Mouse (Mus musculus) megakaryocyte-erythroid progenitor cell, adult 5-6 weeks (primary cell): ENCODE results near the gene Taf8. TPM values are rescaled to one million over a fixed set of nuclear protein-coding genes. Genes with fewer than 3 reads are reported as not detected.
A peak's percentile ranks its signal among the peaks of the same experiment; 100 is the strongest.

ENCODE experiments used
- ATAC-seq: replicated peaks from 2 replicates; pipeline ENCODE4 v1.8.0; 2016; ENCODE audit warnings: mild to moderate bottlenecking, inconsistent platforms; ENCODE audit not compliant: severe bottlenecking, poor library complexity, low FRiP score, low TSS enrichment
- total RNA-seq, 2 experiments: library from RNA; stranded (forward) in 1 of 2; stranded (reverse) in 1 of 2; fragments of 200-1000, 215-1000 nt in 1 of 2; fragments of >200 nt in 1 of 2; fragmentation: Nextera tagmentation in 1 of 2; gene quantifications; 2 replicates each; pipeline ENCODE4 v1.2.3; 2014 to 2017

Taf8 gene
- total RNA-seq, 2 experiments from 2014 or later = 30.5 to 30.6 TPM

DNA sequence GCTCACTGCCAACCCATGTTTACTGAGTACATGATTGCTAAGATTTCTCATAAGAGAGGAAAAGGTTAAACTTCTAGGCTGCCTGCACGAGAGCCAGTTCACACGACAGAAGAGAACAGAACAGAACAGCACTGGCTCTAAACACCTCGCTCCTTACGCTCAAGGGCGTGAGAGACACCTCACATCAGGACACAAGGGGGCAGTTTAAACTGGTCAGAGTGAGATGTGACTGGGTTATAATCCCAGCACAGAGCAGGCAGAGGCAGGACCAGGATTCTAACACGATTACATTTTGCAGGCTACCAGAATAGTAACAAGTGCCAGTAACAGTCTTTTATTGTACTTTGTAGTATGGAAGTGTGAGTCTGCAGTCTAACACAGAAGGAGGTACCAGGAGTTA lies 9.4 kb downstream of the Taf8 start:
- ATAC-seq = no peak

- no peak for ATAC-seq
These were observed 11.3 kb downstream of the Taf8 start for GRCm38 (mm10) chr17:47490791-47491190.

DNA sequence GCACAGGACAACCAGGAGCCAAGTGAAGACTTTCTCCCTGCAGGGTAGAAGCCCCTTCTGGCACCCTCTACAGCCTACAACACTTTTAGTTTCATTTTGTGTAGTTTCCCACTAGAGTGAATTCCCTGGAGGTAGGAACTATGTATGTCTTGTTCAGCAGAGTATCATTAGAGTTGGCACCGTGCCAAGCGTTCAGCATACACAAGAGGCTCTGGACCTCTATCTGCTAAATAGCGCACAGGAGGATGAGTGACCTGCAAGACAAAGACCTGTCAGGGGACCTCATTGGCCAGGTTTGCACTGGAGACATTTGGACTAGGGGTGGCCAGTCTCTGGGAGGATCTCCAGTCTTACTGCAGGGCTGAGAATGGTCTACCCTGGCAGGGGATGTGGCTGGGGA lies 16.3 kb downstream of the Taf8 start:
- peak; percentile 27; the same call in 1 of the 2 replicates for ATAC-seq

DNA sequence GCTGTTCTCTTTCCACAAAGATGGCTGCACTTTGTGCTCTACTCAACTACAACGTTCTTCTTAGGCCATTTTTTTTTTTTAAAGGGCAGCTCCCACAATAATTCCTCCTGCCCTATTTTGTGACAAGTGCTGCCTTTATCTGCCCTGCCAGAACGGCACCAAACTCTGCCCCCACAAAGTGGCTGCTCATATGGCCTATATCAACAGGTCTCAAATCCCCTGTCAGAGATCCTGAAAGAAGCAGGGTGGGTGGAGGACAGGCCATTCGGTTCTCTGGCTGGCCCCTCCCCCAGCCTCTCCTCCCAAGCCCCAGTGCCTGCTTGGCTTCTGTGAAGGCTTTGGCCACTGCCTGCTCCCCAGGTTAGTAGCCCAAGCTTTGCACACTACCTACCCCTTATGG lies 17.1 kb downstream of the Taf8 start:
- peak; percentile 62 for ATAC-seq

DNA sequence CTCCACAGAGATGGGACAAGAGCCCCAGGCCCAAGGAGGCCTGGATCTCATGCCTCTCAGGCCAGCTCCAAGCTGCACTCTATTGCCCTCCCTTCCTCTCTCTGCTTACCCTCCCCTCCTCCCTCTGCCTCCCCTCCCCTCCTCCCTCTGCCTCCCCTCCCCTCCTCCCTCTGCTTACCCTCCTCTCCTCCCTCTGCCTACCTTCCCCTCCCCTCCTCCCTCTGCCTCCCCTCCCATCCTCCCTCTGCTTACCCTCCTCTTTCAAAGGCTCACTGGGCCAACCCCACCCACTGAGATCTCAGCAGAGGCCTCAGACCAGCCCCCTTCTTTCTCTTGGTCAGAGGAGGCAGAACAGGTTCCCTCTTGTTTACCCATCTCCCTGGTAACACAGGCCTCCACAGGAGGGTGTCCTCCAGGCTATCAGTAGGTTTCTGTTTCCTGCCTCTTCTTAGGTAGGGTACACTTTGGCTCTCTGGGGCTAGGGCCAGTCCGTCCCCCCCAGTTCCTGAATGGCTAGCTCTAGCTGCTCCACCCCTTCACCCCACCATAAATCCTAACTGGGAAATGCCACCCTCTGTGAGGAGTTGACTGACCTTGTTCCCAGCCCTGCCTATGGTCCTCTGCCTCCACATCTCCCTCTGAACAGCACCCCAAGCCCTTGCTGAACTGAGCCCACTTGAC lies 17.7 kb downstream of the Taf8 start:
- peak; percentile 66 for ATAC-seq

DNA sequence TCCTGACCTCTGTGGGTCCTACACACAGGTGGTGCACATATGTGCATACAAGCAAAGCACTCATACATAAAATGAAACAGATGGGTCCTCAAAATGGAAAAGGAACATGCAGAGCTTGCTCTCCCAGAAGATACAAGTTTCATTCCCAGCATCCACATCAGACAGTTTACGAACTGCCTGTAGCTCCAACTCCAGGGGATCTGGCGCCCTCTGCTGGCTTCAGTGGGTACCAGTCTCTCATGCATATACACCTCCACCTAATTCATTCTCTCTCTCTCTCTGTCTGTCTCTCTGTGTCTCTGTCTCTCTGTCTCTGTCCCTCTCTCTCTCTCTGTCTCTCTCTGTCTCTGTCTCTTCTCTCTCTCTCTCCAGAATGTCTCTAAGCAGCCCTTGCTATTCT lies 19.7 kb downstream of the Taf8 start:
- ATAC-seq = no peak

GRCm38 (mm10) chr17:47479887-47480286 lies 22.2 kb downstream of the Taf8 start:
- ATAC-seq = no peak

- 0 out of 2 replicates have a peak, but pooled peaks have one; percentile 5 for ATAC-seq
These were observed 26.4 kb downstream of the Taf8 start for GRCm38 (mm10) chr17:47475714-47476113.

DNA sequence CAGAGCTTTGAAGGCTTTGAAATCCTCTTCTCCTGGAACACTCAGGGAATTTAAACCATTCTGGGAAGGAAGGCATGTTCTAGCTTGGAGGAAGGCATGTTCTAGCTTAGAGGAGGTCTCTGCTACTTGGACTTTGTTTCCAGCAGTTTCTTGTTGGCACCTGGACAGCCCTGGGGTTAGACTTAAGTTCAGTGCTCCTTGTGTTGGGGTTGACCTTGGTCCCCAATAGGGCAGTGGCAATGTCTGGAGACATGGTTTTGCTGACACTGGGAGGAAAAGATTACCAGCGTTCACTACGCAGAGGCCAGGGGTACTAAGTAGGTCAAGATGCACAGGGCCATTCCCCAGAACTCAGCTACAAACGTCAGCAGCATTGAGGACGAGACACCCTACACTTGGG lies 26.9 kb downstream of the Taf8 start:
- ATAC-seq = no peak

GRCm38 (mm10) chr17:47474250-47474649 lies 27.8 kb downstream of the Taf8 start:
- ATAC-seq = no peak

DNA sequence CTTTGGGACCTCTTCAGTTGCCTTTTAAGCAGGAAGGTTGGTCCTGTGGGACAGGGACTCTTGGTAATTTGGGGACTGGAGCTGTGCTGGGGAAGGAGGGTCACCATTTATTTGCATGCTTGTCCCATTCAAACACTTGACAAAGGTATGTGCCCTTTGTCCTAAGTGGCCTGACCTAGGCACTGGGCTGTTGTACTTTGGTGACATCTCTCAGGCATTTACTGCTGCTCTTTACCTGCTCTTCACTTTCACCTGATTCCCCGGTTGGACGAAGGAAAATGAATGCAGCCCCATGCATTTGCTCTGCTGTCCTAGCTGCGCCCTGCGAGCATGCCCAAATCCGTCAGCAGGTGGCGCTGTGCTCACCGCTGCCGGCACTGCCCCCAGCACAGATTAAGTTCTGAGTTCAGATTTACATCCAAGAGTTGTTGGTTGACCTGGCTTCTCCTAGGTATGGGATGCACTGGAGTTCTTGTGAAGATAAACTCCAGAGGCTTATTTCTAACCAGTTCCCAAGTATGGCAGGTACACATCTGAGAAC lies 28.6 kb downstream of the Taf8 start:
- peak; percentile 72 for ATAC-seq

DNA sequence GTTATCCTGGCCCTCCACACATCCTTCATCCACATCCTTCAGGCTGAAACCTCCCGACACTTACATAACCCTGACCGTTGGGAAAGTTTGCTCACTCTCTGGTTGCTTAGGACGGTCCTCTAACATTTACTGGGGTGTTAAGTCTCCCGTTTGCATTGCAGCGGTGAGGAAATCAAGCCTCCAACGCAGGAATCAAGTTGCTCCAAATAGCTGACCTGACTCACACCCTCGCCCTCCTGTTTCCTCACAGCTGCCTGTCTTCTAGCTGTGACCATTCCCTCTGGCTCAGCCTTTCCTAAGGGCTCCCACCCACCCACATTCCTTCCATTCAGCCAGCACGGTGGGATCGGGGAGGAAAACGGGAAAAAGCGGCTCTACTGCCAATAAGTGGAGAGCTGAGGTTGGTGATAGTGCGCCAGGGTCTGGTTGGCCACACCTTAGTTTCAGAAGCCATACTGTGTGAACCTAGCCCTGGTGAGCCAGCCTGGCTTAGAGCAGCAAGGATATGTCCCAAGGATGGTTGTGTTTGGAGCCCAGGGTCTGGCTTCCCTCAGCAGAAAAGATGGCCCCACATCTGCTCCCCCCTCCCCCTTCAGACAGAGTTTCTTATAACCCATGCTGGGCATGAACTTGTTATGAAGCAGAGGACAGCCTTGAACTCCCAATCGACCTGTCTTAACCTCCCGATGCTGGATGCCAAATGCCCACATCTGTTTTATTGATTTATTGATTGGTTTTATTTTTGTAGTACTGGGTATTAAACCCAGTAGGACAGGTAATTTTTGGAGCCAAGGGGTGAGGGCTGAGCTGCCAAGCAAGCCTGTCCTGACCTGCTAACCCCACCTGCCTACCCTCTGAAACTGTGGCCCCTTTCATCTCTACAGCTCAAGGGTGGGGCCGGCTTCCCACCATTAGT lies 29.4 kb downstream of the Taf8 start:
- ATAC-seq = no peak

DNA sequence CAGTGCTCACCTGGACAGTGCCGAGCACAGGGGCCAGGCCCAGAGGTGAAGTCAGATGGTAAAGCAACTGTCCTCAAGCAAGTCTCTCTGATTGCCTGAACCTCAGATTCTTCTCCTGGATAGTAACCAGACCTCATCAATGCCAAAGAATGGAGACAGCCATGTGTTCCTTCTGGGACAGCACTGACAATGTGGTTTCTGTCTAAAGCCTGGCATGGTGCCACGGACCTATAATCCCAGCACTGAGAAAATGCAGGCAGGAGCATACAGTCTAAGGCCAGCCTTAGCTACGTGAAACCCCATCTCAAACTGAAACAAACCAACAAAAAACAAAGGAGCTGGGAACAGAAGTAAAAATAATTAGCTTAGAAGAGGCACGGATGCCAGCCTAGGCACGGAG lies 31.4 kb downstream of the Taf8 start:
- no peak for ATAC-seq

DNA sequence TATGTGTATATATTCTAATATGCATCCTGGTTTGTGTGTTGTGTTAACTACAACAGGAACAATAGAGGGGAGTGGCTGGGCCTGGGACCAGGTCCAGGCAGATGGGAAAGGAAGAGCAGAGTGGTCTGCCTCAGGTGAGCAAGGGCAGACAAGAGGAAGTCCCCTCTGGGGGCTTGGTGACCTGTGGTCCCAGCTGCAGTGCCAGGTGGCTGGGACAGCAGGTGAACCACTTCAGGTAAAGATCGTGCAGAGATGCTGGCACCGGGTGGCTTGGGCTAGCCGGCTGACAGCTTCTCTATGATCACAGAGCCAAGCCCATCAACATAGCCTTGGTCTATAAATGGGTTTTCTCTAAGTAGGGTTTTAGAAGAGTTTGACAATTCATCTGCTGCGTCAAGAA lies 32.0 kb downstream of the Taf8 start:
- ATAC-seq = no peak

DNA sequence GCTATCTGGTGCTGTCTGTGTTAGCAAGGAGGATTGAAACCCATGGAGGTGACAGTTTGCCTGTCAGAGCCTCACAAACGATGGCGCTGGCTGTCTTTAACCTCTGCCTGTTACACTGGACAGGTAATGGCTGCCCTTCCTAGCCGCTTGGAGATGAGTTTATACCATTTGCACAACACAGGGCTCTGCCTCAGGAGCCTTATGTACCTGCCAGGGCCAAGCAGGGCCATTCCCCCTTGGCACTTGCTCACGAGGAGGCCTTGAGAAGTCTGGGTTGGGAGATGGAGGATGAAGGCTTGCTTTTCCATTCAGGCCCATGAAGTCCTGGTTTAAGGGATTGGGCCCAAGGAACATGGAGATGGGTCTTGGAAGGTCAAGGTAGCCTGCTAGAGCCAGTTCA lies 32.5 kb downstream of the Taf8 start:
- ATAC-seq = no peak

GRCm38 (mm10) chr17:47468466-47468865 lies 33.6 kb downstream of the Taf8 start:
- no peak for ATAC-seq

DNA sequence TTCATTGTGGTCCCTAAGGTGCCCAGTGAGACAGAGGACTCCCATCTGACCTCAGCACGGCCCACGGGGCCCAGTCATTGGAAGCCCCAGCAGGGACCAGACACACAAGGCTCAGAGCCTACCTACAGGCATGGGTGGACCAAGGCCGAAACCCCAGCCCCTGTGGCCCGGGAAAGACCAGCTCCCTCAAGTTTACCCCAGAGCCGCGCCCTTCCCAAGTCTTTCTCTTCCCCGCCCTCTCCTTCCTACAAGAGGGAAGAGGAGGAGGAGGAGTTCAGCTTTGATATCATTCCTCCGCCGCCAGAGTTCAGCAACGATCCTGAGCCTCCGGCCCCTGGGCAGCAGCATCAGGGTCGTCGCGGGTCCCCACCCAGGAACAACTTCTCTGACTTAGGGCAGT lies 34.0 kb downstream of the Taf8 start:
- no peak for ATAC-seq

DNA sequence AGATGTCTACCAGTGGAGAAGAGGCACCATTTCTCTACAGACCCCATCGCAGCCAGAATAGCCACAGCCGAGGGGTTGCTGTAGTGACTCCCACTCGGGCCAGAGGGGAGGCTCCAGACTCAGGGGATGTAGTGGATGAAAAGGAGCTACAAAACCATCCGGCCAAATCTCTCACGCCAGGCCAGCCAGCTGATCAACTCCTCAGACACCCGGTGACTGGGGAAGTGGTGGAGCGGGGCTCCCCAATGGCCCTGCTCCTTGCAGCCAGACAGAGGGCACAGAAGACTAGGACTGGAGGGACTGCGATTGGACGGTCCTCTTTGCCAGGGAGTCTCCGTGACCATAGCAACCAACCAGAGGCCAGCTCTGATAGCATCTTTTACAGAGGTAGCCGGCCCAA lies 34.4 kb downstream of the Taf8 start:
- no peak for ATAC-seq

- ATAC-seq = no peak
These were observed 35.8 kb downstream of the Taf8 start for GRCm38 (mm10) chr17:47466284-47466683.

- no peak for ATAC-seq
These were observed 37.1 kb downstream of the Taf8 start for GRCm38 (mm10) chr17:47465016-47465415.
